Mouse (Mus musculus) liver, embryonic 14.5 days (tissue): ENCODE data around the gene Bmpr1b.

ENCODE experiments used
- CTCF ChIP-seq: IDR thresholded peaks from 2 replicates; pipeline ENCODE4 v1.5.1; 2016; ENCODE audit warnings: antibody characterized with exemption, low read depth, control low read depth
- EP300 ChIP-seq: IDR thresholded peaks from 2 replicates; pipeline ENCODE4 v1.6.1; 2016; ENCODE audit warnings: antibody characterized with exemption, low read depth

- TF ChIP-seq CTCF (no peak), EP300 (no peak)
Measured at GRCm38 (mm10) chr3:142114762-142115316, 54.4 kb downstream of the Bmpr1b start.
